Mouse (Mus musculus) forebrain, postnatal 0 days (tissue): Measurements from ENCODE around the gene A430078G23Rik. TPM values are rescaled to one million over a fixed set of nuclear protein-coding genes. Genes with fewer than 3 reads are reported as not detected.
A peak's percentile ranks its signal among the peaks of the same experiment; 100 is the strongest.
"Not testable (repeated sequence)": the region's sequence is repeated elsewhere in the genome, so short reads cannot be mapped to it uniquely, and the experiment has no call there.

Experiments
- ATAC-seq: fragments of 200-750 bp; cut with Nextera tagmentation; 2 replicates; pipeline ENCODE4 v1.8.0; 2017; ENCODE audit warnings: mild to moderate bottlenecking, moderate library complexity
- DNase-seq: peaks from one replicate; pipeline ENCODE4 v3.0.0-alpha.2; 2015
- H3K27ac ChIP-seq: fragments of 300-500 bp; sonication (generic); 2 replicates; pipeline ENCODE4 v1.5.1; 2014; ENCODE audit warnings: low read depth, mild to moderate bottlenecking, antibody characterized with exemption, low read length, moderate library complexity, mixed read lengths
- H3K27me3 ChIP-seq: fragments of 300-500 bp; sonication (generic); 2 replicates; pipeline ENCODE4 v1.6.1; 2014; ENCODE audit warnings: mild to moderate bottlenecking, low read length, mixed read lengths; ENCODE audit not compliant: insufficient read depth
- H3K36me3 ChIP-seq: fragments of 300-500 bp; sonication (generic); 2 replicates; pipeline ENCODE4 v1.6.1; 2014; ENCODE audit warnings: mild to moderate bottlenecking, moderate library complexity; ENCODE audit not compliant: insufficient read depth
- H3K4me1 ChIP-seq: fragments of 300-500 bp; sonication (generic); 2 replicates; pipeline ENCODE4 v1.6.1; 2014; ENCODE audit warnings: antibody characterized with exemption; ENCODE audit not compliant: insufficient read depth
- H3K4me2 ChIP-seq: fragments of 300-500 bp; sonication (generic); 2 replicates; pipeline ENCODE4 v1.6.1; 2014; ENCODE audit warnings: low read depth, mild to moderate bottlenecking, moderate library complexity
- H3K4me3 ChIP-seq: fragments of 300-500 bp; sonication (generic); 2 replicates; pipeline ENCODE4 v1.5.1; 2014; ENCODE audit warnings: low read depth, low read length, mixed read lengths
- H3K9ac ChIP-seq: fragments of 300-500 bp; sonication (generic); 2 replicates; pipeline ENCODE4 v1.6.1; 2014; ENCODE audit warnings: mild to moderate bottlenecking
- H3K9me3 ChIP-seq: fragments of 300-500 bp; sonication (generic); 2 replicates; pipeline ENCODE4 v1.6.1; 2016; ENCODE audit warnings: low read length
- CTCF ChIP-seq: sonication (generic); IDR thresholded peaks from 2 replicates; pipeline ENCODE4 v1.5.1; 2016; ENCODE audit warnings: antibody characterized with exemption, control low read depth, low read depth
- WGBS: fragments of 180-500 bp; shearing (Covaris S2); extraction: QIAGEN DNeasy Blood & Tissue Kit; methylation state at CpG from one replicate; pipeline ENCODE4 v1.1.7; 2014; 5-methylcytosine and 5-hydroxymethylcytosine counted together
- polyA plus RNA-seq: library from polyadenylated mRNA; unstranded; fragments of >200 nt; fragmentation: Nextera tagmentation; extraction: Ambion mirVana; gene quantifications from 2 replicates; pipeline ENCODE4 v1.2.1, GENCODE M21; 2015
- total RNA-seq: library from RNA; depleted of rRNA; stranded (reverse); fragments of >200 nt; gene quantifications from 2 replicates; pipeline ENCODE4 v1.2.3, GENCODE M21; 2014

A430078G23Rik gene
- total and polyA plus RNA-seq, 2 experiments from 2014 or later = not detected

GRCm38 (mm10) chr8:3335881-3336280 lies 17.3 kb upstream of the A430078G23Rik start:
- H3K4me1 ChIP-seq = no peaks in the 10 kb centered on the region
- no peak overlapping the region for H3K27ac ChIP-seq
- peak; percentile 14; the same call in 1 of the 2 replicates for TF ChIP-seq CTCF
- no peaks in the 10 kb centered on the region for H3K9me3 ChIP-seq
- H3K4me2 ChIP-seq = no peak overlapping the region
- no peak overlapping the region for H3K9ac ChIP-seq
- WGBS = 86% methylated on average over 1 of the region's 1 CpGs
- no peaks in the 10 kb centered on the region for H3K36me3 ChIP-seq
- DNase-seq (no peak), ATAC-seq (no peak)
- H3K4me3 ChIP-seq = no peak overlapping the region
- no peaks in the 10 kb centered on the region for H3K27me3 ChIP-seq

- H3K4me2 ChIP-seq = no peak overlapping the region
- no peak overlapping the region for H3K27ac ChIP-seq
- peak; percentile 65 for TF ChIP-seq CTCF
- 65% methylated on average over 9 of the region's 9 CpGs for WGBS
- no peak overlapping the region for H3K9ac ChIP-seq
- no peaks in the 10 kb centered on the region for H3K27me3 ChIP-seq
- DNase-seq = no peak
- no peaks in the 10 kb centered on the region for H3K4me1 ChIP-seq
- no peaks in the 10 kb centered on the region for H3K9me3 ChIP-seq
- no peak for ATAC-seq
- no peak overlapping the region for H3K4me3 ChIP-seq
- no peaks in the 10 kb centered on the region for H3K36me3 ChIP-seq
Measured at GRCm38 (mm10) chr8:3336658-3337524, 16.3 kb upstream of the A430078G23Rik start.

GRCm38 (mm10) chr8:3337525-3337824 lies 15.7 kb upstream of the A430078G23Rik start:
- not testable (repeated sequence) for H3K4me2 ChIP-seq, H3K4me3 ChIP-seq, H3K27me3 ChIP-seq, DNase-seq, ATAC-seq, H3K9me3 ChIP-seq, H3K36me3 ChIP-seq, H3K4me1 ChIP-seq, H3K9ac ChIP-seq, H3K27ac ChIP-seq
- 86% methylated on average over 3 of the region's 3 CpGs for WGBS

GRCm38 (mm10) chr8:3337971-3338370 lies 15.2 kb upstream of the A430078G23Rik start:
- TF ChIP-seq CTCF = no peak
- no peak for DNase-seq
- WGBS = 89% methylated on average over 10 of the region's 11 CpGs

GRCm38 (mm10) chr8:3340711-3341110 lies 12.5 kb upstream of the A430078G23Rik start:
- not testable (repeated sequence) for ATAC-seq, H3K9ac ChIP-seq, H3K4me2 ChIP-seq, H3K36me3 ChIP-seq, H3K4me3 ChIP-seq, DNase-seq, H3K9me3 ChIP-seq, H3K27ac ChIP-seq, H3K27me3 ChIP-seq, H3K4me1 ChIP-seq
- WGBS = 96% methylated on average over 1 of the region's 3 CpGs

More at GRCm38 (mm10) chr8:3337971-3338370, 15.2 kb upstream of the A430078G23Rik start:
- Histone ChIP-seq H3K9ac (no peak overlapping the region), H3K36me3 (no peaks in the 10 kb centered on the region), H3K27ac (no peak overlapping the region), H3K4me1 (no peaks in the 10 kb centered on the region), H3K27me3 (no peaks in the 10 kb centered on the region), H3K4me3 (no peak overlapping the region), H3K9me3 (no peaks in the 10 kb centered on the region), H3K4me2 (no peak overlapping the region)
- no peak for ATAC-seq

DNA sequence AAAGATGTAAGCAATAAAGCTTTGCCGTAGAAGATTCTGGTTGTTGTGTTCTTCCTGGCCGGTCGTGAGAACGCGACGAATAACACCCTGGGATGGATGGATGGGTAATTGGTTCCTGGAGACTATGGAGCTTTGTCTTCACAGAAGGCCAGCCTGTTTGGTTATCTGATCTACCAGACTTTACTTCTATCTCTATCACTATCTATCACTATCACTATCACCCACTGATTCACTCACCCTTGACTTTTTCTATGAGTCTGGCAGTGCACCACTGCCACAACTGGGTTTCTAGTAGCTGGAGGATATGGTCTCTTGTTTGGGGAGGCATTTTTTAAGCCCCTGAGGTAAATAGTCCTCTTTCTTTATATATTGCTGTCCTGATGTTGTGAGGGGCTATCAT lies 7.9 kb upstream of the A430078G23Rik start:
- no peak overlapping the region for H3K4me2 ChIP-seq
- no peak for ATAC-seq
- H3K36me3 ChIP-seq = no peaks in the 10 kb centered on the region
- no peak overlapping the region for H3K9ac ChIP-seq
- H3K27ac ChIP-seq = no peak overlapping the region
- no peak overlapping the region for H3K4me3 ChIP-seq
- no peak for TF ChIP-seq CTCF
- H3K9me3 ChIP-seq = no peaks in the 10 kb centered on the region
- H3K27me3 ChIP-seq = no peaks in the 10 kb centered on the region
- no peaks in the 10 kb centered on the region for H3K4me1 ChIP-seq
- no peak for DNase-seq
- WGBS = 99% methylated on average over 6 of the region's 6 CpGs

DNA sequence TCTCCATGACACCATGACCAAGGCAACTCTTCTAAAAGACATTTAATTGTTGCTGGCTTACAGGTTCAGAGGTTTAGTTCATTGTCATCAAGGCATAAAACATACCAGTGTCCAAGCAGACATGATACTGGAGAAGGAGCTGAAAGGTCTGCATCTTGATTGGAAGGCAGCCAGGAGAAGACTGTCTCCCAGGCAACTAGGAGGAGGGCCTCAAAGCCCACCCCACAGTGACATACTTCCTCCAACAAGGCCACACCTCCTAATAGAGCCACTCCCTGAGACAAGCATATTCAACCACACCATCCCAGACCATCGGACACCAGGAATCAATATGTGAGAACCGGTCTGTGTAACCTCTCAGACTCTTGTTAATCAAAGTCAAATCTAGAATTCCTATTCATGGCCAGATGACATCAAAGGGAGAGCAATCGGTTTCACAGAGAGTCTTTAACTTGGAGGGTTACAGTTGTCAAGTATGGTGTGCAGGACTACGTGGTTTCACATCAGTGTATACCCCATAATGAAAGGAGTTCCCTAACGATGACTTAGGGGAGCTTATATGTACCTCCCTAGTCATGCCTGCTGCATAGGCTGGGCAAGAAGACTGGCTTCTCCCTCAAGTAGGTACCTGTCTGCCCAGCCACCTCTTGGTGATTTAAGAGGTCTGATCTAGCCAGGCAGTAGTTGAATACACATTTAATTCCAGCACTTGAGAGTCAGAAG lies 6.4 kb upstream of the A430078G23Rik start:
- Histone ChIP-seq H3K36me3 (no peaks in the 10 kb centered on the region), H3K9ac (no peak overlapping the region), H3K4me3 (no peak overlapping the region), H3K9me3 (no peaks in the 10 kb centered on the region), H3K27me3 (no peaks in the 10 kb centered on the region), H3K4me2 (no peak overlapping the region), H3K27ac (no peak overlapping the region), H3K4me1 (no peaks in the 10 kb centered on the region)
- DNase-seq (no peak), ATAC-seq (no peak)
- no peak for TF ChIP-seq CTCF
- WGBS = 84% methylated on average over 5 of the region's 5 CpGs
